Mouse (Mus musculus) cerebellum, adult 2 months (tissue): Measurements from ENCODE around the gene Gmds.

Experiments used
- CTCF ChIP-seq: fragments of 200-500 bp; IDR thresholded peaks from 2 replicates; pipeline ENCODE4 v1.5.1; 2011; ENCODE audit warnings: low read depth, mild to moderate bottlenecking, control low read depth, low read length, moderate library complexity, borderline replicate concordance; ENCODE audit not compliant: insufficient read depth
- POLR2A ChIP-seq: fragments of 200-500 bp; IDR thresholded peaks from 2 replicates; pipeline ENCODE4 v1.6.1; 2011; ENCODE audit warnings: low read length, control low read depth, borderline replicate concordance; ENCODE audit not compliant: insufficient read depth

- TF ChIP-seq CTCF, result no peak
- TF ChIP-seq POLR2A, result no peak
Observed at GRCm38 (mm10) chr13:31806428-31806832, 532.1 kb downstream of the Gmds start, which contains the start of gene Foxc1.
